Mouse (Mus musculus) adrenal gland, adult (tissue): Measurements from ENCODE around the gene Vgf.

Experiments used
- DNase-seq, 2 experiments: peaks; one replicate each; pipeline ENCODE4 v3.0.0; 2022 to 2023; ENCODE audit warnings: low spot score in 1 of 2; ENCODE audit not compliant: inconsistent age in 2 of 2

Gene Vgf

DNA sequence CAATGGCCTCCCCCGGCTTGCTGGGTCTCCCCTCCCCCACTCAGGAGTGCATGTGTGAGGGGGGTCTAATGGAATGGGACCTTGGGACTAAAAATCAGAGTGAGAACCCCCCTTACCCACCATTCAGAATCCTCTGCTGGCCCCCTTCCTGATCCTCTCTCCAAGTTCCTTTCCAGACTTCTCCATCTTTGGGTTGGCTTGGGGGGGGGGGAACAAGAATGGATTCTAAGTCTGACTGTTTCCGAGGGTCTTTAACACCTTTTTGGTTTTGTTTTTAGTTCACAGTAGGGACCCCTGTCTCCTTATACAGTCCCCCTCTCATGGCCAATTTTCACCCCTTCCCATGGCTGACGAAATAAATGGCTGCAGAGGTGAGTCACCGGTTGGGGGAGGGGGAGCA, at the start of gene Vgf:
Gene Vgf (plus strand): TSS at position 301 of the 400 bp plus-strand sequence.
- peak in 1 of 2 experiments; percentile 23 for DNase-seq

DNA sequence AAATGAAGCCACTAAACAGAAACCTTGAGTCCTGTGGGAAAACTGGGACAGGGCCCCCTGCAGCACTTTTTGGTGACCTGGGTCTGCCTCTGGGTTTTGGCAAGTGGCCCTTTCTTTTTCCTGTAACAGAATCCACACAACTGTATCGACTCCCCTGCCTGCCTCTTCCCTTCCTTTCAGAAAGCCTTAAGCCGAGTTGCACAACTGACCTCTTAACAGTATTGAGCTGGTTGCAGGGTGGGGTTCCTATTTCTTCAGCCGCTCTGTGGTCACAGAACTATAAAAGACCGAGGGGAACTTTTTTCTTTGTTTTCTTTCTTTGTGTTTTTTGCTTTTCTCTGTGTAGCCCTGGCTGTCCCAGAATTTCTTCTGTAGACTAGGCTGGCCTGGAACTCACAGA, 48.4 kb upstream of the Vgf start:
- DNase-seq = no peak

DNA sequence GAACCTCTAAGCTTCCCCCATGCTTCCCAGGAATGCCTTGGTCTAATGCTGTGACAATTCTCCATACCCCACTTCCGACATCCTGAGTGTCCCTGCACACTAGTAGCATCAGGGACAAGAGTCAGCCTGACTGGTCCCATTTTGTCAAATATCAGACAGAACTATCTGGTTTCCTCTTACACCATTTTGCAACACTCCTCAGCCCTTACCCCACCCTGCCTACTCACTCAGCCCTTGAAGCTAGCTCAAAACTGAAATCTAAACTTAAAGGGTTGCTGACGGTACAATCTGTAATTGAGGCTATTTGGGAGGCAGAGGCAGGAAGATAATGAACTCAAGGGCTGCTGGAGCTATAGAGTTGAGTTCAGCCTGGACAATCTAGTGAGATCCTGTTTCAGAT, 46.4 kb upstream of the Vgf start:
- DNase-seq = no peak

DNA sequence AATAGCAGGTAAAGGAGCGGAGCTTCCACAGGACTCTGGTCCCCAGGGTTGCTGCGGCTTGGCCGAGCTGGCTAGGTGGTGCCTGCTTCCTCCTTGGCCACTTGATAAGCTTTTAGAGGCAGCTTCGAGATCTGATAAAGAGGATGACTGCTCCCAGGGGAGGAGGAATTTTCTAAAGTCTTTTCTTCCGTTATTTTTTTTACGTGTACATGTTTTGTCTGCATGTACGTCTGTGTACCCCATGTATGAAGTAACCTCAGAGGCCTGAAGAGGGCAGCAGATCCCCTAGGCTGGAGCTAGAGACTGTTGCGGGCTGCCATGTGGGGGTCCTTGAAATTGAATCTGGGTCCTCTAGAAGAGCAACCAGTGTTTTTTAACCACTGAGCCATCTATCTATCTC, 45.2 kb upstream of the Vgf start:
- DNase-seq = no peak

DNA sequence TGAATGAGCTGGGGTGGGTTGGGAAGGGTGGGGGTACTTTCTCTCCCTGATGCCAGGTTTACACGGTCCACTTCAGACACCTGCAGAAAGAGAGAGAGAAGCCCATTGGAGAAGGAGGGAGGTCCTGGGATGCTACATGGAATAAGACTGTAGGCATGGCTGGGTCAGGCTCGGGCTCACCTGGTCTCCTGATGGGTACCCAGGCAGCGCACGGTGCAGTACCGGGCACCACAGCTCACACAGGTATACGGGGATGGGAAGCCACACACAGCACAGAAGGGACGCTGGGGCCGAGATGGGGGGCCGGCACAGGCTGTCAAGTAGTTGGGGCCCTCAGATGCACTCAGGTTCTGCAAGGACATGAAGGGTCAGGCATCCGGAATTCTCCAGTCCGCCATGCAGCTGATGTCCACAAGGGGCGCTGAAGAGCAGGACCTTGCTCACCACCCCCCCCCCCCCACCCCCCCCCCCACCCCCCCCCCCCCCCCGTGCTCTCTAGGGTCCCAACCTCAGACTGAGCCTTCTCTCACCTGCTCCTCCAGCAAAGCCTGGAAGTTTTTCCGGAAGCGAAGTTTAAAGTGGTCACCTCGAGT, 43.8 kb upstream of the Vgf start:
- peak in 1 of 2 experiments; percentile 67 for DNase-seq

DNA sequence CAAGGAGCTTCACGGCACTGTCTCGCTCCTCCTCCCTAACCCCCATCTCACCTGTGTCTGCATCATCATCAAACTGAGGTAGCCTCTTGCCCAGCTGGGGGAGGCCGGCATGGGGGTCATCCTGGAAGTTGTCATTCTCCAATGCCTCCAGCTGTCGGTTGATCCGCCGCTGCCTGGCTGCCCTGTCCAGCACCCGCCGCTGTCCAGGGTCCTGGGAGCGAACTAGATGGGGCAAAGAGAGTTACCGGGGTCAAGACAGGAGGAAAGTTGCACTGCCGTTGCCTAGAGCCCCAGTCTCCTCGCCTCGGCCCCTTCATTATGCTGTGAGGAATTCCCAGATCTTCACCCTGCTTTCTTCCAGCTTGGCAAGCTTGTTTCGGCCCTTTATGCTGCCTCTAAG, 41.4 kb upstream of the Vgf start:
- no peak for DNase-seq

DNA sequence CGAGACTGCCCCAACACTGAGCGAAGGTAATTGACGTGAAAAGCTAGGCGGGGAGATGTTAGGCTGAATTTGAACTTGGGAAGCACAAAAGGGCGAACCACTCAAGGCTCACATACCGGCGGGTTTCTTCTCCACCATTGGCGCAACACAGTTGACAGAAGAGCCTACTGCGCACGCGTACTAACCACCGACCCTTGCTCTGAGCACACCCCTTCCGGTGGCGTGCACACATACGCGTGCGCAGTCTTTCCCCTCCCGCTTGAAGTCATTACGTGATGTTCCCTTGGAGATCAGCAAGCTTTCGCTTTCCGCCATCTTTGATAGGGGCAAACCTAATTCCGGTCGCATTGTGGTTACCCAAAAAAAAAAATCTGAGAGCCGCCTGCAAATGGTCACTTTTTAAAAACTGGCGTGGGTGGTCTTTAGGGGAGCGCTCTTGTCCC, 39.5 kb upstream of the Vgf start, which contains the start of gene Plod3:
Gene Plod3 (plus strand): TSS at position 325 of the 443 bp plus-strand sequence.
- peak; percentile 97 to 98 for DNase-seq

DNA sequence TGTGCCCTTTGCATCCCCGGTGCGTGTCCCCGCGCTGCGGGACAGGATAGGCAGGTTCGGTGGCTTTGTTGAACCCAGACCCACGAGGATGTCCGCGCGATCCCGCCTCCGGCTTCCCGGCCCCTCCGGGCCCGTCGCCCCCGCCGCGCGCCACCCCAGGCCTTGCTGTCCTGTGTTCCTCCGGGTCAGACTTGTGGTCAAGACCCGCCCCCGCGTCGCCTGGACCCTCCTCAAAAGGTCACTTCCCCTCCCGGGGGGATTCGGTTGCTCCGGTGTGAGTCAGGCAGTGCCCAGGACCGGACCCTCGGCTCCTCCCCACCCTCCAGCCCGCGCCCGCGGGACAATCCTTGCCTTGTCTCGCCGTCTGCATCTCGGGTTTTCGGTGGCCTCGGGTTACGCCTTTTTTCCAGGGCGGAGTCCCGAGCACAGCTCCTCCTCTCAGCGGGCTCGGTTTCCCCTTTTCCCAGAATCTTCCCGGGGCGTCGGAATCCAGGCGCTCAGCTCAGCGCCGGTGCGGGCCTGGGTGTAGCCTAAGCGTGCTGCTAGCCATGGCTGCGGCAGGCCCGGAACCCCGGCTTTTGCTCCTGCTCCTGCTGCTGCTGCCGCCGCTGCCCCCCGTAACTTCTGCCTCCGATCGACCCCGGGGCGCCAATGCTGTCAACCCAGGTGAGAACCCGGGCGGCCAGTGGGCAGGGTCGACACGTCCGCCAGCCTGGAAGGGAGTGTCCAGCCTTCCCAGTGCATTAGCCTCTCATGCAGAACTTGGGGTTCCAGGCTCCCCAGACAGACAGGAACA, 38.9 kb upstream of the Vgf start:
- peak; percentile 89 to 97 for DNase-seq

DNA sequence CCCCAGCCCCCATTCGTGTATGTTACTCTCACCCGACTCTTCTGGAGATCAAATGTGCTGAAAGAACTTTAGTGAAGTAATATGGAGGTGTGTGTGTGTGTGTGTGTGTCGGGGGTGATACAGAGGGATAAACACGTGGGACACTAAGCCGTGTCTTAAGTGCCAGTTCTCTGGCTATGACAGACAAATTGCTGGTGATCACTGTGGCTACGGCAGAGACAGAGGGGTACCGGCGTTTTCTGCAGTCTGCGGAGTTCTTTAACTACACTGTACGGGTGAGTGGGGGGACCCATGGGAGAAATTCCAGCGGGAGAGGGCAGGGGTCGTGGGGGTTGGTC, 38.3 kb upstream of the Vgf start, which contains the start of gene Znhit1:
Gene Znhit1 (minus strand): TSS at position 88 of the 338 bp plus-strand sequence.
- DNase-seq = no peak

DNA sequence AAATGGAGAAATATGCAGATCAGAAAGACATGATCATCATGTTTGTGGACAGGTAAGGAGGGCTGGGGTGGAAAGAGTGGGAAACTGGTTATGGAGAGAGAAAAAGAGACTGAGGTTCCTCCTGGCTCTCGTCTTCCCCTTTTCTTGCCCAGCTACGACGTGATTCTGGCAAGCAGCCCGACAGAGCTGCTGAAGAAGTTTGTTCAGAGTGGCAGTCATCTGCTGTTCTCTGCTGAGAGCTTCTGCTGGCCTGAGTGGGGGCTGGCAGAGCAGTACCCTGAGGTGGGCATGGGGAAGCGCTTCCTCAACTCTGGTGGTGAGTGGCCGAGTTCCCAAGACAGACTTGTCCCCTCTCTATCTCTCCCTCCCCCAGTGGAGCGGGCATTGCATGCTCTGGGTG, 37.8 kb upstream of the Vgf start:
- DNase-seq = peak in 1 of 2 experiments; percentile 67

DNA sequence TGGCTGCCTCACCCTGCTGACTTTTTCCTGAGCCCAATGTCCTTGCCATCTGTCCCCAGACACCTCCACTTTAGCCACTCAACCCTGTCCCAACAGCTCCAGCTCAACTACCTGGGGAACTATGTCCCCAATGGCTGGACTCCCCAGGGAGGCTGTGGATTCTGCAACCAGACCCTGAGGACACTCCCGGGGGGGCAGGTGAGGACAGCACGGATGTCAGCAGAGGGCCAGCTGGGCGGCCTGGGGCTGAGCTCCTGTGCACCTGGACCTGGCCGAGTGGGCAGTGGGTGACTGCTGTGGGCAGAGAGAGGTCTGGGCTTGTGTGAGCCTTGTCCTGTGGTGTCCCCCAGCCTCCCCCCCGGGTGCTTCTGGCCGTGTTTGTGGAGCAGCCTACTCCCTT, 36.4 kb upstream of the Vgf start:
- DNase-seq = no peak

DNA sequence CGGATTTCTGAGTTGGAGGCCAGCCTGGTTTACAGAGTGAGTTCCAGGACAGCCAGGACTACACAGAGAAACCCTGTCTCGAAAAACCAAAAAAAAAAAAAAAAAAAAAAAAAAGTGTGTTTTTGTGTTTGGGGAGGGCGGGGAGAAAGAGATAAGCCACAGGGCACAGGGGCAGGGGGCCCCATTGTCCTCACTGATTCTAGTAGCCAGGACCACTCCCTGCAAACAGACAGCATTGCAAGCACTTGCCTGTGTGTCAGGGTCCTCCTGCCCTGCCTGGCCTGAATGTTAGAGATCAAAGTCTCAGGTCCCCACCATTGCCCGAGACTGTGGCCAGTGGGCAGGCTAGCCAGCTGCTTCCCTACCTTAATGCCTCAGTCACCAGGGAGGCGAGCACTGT, 26.7 kb upstream of the Vgf start:
- DNase-seq = no peak

DNA sequence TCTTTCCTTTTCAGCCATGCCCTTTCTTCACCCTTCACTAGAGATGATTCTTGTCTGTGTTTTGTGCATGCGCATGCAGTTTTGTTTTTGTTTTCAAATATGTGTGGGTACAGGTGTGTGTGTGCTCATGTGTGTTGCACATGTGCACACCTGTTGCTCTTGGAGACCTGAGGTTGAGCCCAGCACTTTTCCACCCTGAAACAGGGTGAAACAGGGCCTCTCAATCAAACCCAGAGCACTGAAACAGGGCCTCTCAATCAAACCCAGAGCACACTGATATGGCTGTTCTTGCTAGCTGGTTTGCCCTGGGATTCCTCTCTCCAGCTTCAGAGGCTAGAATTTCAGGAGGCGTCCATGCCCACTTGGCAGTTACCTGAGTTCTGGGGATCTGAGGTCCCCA, 25.6 kb upstream of the Vgf start:
- no peak for DNase-seq

DNA sequence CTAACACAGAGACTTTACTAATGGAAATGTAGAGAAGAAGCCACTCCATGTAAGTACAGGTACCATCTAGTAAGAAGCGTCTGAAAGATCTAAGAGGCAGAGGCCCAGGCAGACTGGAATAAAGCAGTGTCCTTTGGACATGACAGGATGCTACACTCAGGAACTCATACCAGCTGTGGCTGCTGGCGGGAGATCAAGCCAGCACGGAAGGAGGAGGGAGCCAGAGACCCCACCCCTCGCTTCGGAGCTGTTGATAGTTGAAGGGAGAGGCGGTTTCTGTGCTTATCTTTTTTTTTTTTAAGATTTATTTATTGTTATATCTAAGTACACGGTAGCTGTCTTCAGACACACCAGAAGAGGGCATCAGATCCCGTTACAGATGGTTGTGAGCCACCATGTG, 18.9 kb upstream of the Vgf start:
- DNase-seq = no peak

DNA sequence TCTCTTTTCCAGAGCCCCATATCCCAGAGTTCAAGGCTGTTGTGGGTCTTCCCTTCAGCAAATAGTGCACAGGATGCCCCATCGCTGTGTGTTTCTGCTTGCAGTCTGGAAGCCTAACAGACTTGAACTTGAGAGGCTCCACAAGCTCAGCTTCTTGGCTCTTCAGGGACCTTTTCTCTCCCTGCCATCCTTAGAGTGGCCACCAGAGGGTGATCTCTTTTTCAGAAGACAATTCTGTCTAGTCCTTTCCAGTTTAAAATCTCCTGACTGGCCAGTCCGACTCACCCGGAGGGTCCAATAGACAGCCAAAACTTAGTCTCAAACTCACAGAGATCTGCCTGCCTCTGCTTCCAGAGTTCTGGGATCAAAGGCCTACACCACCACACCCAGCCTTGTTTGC, 16.2 kb upstream of the Vgf start:
- peak; percentile 57 to 87 for DNase-seq

DNA sequence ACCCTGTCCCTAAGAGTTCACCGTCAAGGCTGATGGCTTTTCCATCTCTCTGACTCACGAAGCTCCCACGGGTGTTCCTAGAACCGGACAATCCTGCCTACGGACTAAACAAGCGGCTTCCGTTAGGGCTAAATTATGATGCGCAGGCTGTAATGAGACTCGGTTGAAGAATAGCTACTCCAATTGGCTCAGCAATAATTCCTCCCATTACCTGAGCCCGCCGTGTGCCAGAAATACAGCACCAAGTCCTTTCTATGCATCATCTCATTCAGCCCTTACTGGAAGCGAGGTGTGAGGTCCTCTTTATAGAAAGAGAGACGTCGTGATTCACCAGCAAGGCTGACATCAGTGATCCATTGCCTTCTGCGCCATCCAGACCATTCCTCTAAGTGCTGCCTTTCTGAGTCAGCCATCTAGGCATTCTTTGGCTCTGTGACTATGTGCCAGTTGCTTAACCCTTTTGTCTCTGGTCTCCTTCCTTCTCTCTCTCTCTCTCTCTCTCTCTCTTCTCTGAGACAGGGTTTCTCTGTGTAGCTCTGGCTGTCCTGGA, 13.7 kb upstream of the Vgf start:
- peak; percentile 76 to 92 for DNase-seq

DNA sequence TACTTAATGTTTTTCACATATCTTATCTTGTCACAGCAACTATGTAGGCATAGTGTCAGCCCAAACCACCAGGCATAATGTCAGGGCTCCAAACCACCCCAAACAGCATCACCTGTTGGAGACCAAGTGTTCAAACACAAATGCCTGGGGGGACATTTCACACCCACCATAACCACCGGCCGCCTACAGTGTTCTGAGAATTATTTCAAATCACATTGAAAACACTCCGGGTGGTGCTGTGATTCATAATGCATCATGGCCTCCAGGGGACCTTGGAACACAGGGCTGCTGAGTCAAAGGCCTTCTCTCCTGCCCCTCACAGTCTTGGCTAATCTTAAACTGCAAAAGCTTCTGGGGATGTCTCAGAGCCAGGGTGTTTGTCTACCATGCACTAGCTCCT, 10.3 kb upstream of the Vgf start:
- peak; percentile 76 to 91 for DNase-seq

DNA sequence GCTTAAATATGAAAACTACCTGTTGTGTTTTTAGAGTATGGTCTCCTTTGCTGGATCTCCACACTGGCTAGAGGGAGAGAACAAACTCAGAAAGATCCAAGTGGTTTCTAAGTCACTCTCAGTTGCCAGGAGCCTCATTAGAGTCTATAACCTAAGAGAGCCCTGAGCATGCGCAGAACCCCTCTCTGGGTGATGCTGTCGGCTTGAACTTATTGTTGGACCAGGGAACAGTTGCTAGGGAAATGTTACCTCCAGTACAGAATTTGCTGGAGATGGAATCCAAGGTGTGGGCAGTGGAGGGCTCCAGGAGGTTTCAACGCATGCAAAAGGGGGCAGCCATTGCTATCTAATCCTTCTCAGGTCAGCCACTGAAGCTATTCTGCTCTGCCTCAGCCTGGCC, 1.9 kb upstream of the Vgf start:
- DNase-seq = no peak

DNA sequence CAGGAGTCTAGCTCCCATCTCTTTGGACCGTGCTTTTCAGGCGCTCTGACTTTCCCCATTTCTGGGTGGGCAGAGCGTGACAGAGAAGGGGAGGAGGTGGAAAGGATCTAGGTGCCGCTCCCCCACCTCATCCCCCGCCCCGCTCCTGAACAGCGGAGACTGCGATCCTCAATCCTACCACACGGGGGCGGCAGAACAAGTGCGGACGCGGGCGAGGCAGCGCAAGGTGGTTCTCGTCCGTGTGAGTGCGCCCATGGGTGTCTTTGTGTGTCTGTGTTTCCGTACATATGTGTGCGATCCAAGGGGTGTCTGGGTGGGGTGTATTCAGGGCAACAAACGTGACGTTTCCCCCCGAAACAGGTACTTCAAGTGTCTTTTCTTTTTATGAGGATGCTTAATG, 1.1 kb upstream of the Vgf start:
- peak; percentile 65 to 92 for DNase-seq

DNA sequence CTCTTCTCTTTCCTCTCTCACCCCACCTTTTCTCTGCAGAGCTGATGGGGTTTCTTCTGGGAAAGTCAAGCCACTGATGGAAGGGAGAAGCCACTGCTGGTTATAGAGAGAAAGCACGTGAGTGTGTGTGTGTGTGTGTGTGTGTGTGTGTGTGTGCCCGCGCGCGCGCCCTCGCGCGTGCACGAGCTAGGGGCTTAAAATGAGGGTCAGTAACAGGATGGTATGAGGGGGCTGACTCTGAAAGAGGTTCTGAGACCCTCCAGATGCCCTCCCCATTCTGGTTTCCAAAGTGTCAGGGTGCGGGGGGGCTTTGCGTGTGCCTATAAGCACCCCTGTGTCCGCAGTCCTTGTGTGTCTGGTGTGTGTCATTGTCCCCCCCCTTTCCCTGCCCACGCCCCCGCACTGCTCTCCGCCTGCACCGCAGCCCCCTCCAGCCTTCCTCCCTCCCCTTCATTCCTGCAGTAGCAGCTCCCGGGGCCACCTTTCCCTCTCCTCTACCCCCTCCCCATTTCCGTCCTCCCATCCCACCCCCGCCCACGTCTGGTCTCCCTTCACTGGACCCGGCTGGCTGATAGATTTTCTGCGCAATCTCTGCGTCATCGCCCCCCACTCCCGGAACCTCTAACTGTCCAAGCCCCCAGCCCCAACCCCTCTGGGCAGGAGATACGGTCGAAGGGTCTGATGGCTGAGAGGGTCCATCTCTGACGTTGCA, 2.5 kb downstream of the Vgf start:
- peak in 1 of 2 experiments; percentile 27 for DNase-seq

DNA sequence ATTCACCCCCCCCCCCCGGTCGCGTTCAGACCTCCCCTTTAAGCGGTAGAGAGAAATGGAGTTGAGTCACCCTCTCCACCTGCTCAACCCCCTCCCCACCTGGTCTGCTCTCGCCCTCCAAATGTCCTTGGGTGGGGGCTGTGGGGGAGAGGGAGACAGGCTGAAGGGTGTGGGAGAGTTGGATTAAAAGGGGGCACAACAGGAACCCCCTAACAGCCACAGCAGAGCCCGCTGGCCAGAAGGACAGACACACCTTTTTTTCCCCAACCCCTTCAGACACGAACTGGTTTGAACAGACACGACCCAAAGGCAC, 3.0 kb downstream of the Vgf start:
- no peak for DNase-seq
